Mouse (Mus musculus): ENCODE results near the gene Chd1. TPM values are rescaled to one million over a fixed set of nuclear protein-coding genes. Genes with fewer than 3 reads are reported as not detected.
A peak's percentile ranks its signal among the peaks of the same experiment; 100 is the strongest.

Chd1 gene
- total RNA-seq, 1 experiment from 2014 or later, result 114 TPM

GRCm38 (mm10) chr17:15804008-15804812, 99.4 kb downstream of the Chd1 start:
- peak; percentile 59; the same call in 1 of the 2 replicates for ATAC-seq (ENCODE audit: extremely low read depth, insufficient number of reproducible peaks, low FRiP score, poor library complexity, severe bottlenecking)

- no peak for ATAC-seq (ENCODE audit: extremely low read depth, insufficient number of reproducible peaks, low FRiP score, poor library complexity, severe bottlenecking)
Measured at GRCm38 (mm10) chr17:15807295-15807984, 102.7 kb downstream of the Chd1 start.

DNA sequence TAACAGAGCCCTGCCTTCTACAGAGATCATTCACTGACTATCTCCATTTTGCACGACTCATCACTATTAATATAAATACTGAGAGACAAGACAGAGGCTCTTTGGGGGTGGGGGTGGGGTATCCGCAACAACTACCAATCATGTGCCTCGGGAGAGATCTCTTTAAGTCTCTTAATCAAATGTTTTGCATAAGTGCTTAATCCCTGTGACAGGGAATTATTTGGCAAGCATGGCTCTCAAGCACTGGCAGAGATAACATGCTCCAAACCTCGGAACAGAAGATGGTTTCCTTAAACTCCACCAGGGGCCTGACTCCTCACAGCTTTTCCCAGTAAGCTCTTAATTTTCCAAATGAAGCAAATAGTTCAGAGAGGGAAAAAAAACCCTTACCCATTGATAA, 103.2 kb downstream of the Chd1 start:
- ATAC-seq (ENCODE audit: extremely low read depth, insufficient number of reproducible peaks, low FRiP score, poor library complexity, severe bottlenecking), result no peak

GRCm38 (mm10) chr17:15808468-15809374, 104.0 kb downstream of the Chd1 start:
- ATAC-seq (ENCODE audit: extremely low read depth, insufficient number of reproducible peaks, low FRiP score, poor library complexity, severe bottlenecking), result no peak

GRCm38 (mm10) chr17:15809949-15810348, 105.2 kb downstream of the Chd1 start:
- no peak for ATAC-seq (ENCODE audit: extremely low read depth, insufficient number of reproducible peaks, low FRiP score, poor library complexity, severe bottlenecking)

DNA sequence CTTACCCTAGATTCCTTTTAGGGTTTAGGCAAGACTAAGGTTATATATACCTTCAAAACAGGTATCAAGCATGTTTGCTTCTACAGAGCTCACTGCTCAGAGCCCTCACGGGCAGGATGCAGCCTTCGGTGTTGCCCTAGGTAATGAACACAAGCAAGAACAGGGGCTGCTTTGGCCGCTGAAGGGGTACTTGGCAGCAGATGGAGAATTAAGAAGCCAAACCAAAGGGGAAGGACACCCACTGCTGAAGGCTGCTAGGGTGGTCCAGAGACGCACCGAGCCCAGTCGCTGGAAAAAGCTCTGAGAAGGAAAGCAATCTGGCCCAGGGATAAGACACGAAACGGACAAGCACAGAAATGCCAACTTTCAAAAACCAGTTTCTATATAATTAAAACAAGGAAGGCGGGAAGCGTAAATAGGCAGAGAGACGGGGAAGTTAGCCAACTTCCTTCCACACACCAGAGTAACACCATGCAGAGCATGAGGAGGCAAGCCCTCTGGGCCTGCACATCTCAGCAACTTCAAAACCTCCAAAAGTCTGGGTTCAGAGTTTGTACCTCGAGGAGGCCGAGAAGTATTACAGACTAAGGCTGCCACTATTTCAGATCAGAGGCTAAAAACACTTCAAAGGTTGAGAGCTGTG, 107.5 kb downstream of the Chd1 start:
- ATAC-seq (ENCODE audit: extremely low read depth, insufficient number of reproducible peaks, low FRiP score, poor library complexity, severe bottlenecking), result no peak

GRCm38 (mm10) chr17:15813658-15814212, 109.0 kb downstream of the Chd1 start:
- ATAC-seq (ENCODE audit: extremely low read depth, insufficient number of reproducible peaks, low FRiP score, poor library complexity, severe bottlenecking), result no peak

DNA sequence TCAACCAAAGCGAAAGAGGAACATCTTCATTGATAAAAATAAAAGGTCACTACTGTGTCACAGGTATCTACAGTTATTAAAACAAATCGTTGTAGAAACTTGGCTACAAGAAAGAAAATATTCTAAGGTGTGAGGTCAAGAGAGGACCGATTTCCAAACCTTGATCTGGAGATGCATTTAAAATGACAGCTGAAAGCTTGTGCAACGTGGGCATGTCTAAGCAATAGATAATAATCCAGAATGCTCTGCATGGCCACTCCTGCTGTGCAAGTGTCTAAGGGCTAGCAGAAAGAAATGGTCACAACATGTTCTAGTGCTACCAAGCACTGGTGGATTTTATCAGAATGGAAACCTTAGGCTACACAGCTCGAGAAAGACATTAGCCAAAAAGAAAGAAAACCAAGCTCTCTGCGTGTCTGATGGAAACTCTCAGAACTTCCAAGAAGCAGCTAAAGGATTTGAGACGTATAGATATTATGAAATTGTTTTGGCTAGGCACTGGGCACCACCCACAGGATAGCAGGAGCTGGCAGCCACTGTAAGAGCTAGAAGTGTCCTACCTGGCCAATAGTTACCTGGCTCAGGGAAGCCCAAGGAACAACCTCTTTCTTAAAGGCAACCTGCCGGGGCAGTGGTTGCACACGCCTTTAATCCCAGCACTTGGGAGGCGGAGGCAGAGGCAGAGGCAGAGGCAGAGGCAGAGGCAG, 110.7 kb downstream of the Chd1 start:
- no peak for ATAC-seq (ENCODE audit: extremely low read depth, insufficient number of reproducible peaks, low FRiP score, poor library complexity, severe bottlenecking)

DNA sequence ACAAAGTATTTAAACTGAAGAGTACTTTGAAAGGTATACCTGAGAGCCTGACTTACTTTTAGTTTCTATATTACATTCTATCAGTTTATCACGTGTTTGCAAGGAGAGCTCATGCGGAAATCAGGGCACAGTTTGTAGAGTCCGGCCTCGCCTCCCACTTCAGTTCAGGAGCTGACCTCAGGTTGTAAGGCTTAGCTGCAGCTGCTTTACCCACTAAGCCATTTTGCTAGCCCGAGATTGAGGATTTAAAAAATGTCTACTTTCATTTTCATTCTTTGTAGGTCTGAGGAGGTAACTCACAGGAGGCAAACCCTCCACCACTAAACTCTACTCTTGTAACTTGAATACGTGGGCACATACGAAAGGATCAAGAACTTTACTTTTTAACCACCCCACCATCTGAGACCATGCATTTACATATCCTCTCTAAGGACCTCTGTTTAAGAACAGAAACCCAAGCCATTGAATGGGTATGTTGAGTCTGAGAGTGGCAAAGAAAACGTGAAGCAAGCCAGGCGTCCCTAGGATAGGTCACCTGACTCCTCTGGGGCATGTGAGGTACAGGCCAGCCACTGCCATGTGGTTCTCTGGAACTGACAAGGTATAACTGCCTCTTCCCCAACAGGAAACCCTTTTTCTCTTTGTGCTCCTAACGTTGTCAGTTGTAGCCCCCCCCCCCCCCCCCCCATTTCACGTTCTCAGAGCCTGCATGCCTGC, 111.8 kb downstream of the Chd1 start:
- ATAC-seq (ENCODE audit: extremely low read depth, insufficient number of reproducible peaks, low FRiP score, poor library complexity, severe bottlenecking), result 0 out of 2 replicates have a peak, but pooled peaks have one; percentile 13

DNA sequence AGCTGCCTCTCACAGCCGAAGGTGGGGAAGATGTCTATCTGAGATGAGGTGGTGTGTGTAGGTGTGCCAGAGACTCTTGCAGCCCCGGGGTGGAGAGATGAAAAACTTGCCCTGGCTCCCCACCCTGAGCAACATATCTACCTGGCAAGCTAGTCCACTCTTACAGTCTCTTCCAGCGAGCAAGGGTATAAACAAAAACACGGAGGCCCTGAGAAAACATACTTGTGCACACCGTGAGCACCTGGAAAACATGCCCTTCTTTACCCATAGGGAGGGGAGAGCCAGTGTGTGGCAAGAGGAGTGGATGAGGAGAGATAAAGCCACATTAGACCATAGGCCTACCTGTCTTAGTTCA, 112.3 kb downstream of the Chd1 start:
- no peak for ATAC-seq (ENCODE audit: extremely low read depth, insufficient number of reproducible peaks, low FRiP score, poor library complexity, severe bottlenecking)

DNA sequence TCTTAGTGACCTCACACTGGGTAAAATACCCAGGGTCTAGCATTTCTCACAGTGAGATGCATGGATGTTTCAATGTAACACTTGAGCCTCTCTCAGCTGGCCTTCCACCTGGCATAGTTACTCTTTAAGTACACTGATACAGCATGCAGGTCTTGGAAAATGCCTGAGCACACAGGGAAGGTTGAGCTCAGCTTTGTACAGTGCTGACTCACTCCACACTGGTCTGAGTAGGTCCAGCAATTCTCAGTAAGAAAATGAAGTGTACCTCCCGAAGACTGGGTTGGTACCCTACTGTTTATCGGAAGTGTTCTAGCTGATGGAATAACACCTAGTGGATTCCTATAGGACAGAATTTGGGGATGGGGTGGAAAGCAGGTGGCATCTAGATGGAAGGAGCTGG, 112.9 kb downstream of the Chd1 start:
- ATAC-seq (ENCODE audit: extremely low read depth, insufficient number of reproducible peaks, low FRiP score, poor library complexity, severe bottlenecking), result no peak

GRCm38 (mm10) chr17:15818372-15818771, 113.6 kb downstream of the Chd1 start:
- ATAC-seq (ENCODE audit: extremely low read depth, insufficient number of reproducible peaks, low FRiP score, poor library complexity, severe bottlenecking), result no peak

GRCm38 (mm10) chr17:15820146-15820545, 115.4 kb downstream of the Chd1 start:
- ATAC-seq (ENCODE audit: extremely low read depth, insufficient number of reproducible peaks, low FRiP score, poor library complexity, severe bottlenecking), result no peak

GRCm38 (mm10) chr17:15820761-15821160, 116.0 kb downstream of the Chd1 start:
- no peak for ATAC-seq (ENCODE audit: extremely low read depth, insufficient number of reproducible peaks, low FRiP score, poor library complexity, severe bottlenecking)

- ATAC-seq (ENCODE audit: extremely low read depth, insufficient number of reproducible peaks, low FRiP score, poor library complexity, severe bottlenecking), result no peak
Measured at GRCm38 (mm10) chr17:15821706-15822105, 116.9 kb downstream of the Chd1 start.

Data from neutrophil, adult 5-6 weeks (primary cell).